Mouse (Mus musculus) liver, postnatal 0 days (tissue): ENCODE measurements around the gene Gm20388. TPM values are rescaled to one million over a fixed set of nuclear protein-coding genes. Genes with fewer than 3 reads are reported as not detected.
A peak's percentile ranks its signal among the peaks of the same experiment; 100 is the strongest.

Experiments used
- ATAC-seq: fragments of 200-750 bp; cut with Nextera tagmentation; 2 replicates; pipeline ENCODE4 v1.8.0; 2017; ENCODE audit warnings: mild to moderate bottlenecking, moderate library complexity
- DNase-seq: peaks from one replicate; pipeline ENCODE4 v3.0.0-alpha.2; 2016
- H3K27ac ChIP-seq: fragments of 300-500 bp; sonication (generic); 2 replicates; pipeline ENCODE4 v1.5.1; 2014; ENCODE audit warnings: antibody characterized with exemption, moderate library complexity, mild to moderate bottlenecking, low read depth
- H3K27me3 ChIP-seq: fragments of 300-500 bp; sonication (generic); 2 replicates; pipeline ENCODE4 v1.6.1; 2014; ENCODE audit warnings: low read length, control low read depth, mixed read lengths; ENCODE audit not compliant: insufficient read depth
- H3K36me3 ChIP-seq: fragments of 300-500 bp; sonication (generic); replicated peaks from 2 replicates; pipeline ENCODE4 v1.6.1; 2014; ENCODE audit warnings: mild to moderate bottlenecking, control low read depth, low read length, moderate library complexity, mixed read lengths; ENCODE audit not compliant: insufficient read depth
- H3K4me1 ChIP-seq: fragments of 300-500 bp; sonication (generic); 2 replicates; pipeline ENCODE4 v1.6.1; 2014; ENCODE audit warnings: antibody characterized with exemption, mild to moderate bottlenecking, control low read depth; ENCODE audit not compliant: insufficient read depth
- H3K4me2 ChIP-seq: fragments of 300-500 bp; sonication (generic); 2 replicates; pipeline ENCODE4 v1.6.1; 2014; ENCODE audit warnings: low read depth, mild to moderate bottlenecking, low read length, moderate library complexity, mixed read lengths
- H3K4me3 ChIP-seq: fragments of 300-500 bp; sonication (generic); 2 replicates; pipeline ENCODE4 v1.5.1; 2014; ENCODE audit warnings: low read depth, low read length
- H3K9ac ChIP-seq: fragments of 300-500 bp; sonication (generic); replicated peaks from 2 replicates; pipeline ENCODE4 v1.6.1; 2014; ENCODE audit warnings: mild to moderate bottlenecking, moderate library complexity
- H3K9me3 ChIP-seq: fragments of 300-500 bp; sonication (generic); 2 replicates; pipeline ENCODE4 v1.6.1; 2016; ENCODE audit warnings: mild to moderate bottlenecking, control low read depth, low read length, mixed read lengths
- CTCF ChIP-seq: sonication (generic); IDR thresholded peaks from 2 replicates; pipeline ENCODE4 v1.5.1; 2016; ENCODE audit warnings: antibody characterized with exemption, low read depth
- EP300 ChIP-seq: IDR thresholded peaks from 2 replicates; pipeline ENCODE4 v1.6.1; 2016; ENCODE audit warnings: antibody characterized with exemption, low read depth, mild to moderate bottlenecking
- WGBS: fragments of 180-500 bp; shearing (Covaris S2); extraction: QIAGEN DNeasy Blood & Tissue Kit; methylation state at CpG from one replicate; pipeline ENCODE4 v1.1.7; 2014; ENCODE audit not compliant: insufficient replicate concordance; 5-methylcytosine and 5-hydroxymethylcytosine counted together
- polyA plus RNA-seq: library from polyadenylated mRNA; unstranded; fragments of >200 nt; fragmentation: Nextera tagmentation; extraction: Ambion mirVana; gene quantifications from 2 replicates; pipeline ENCODE4 v1.2.1, GENCODE M21; 2015

Gm20388 gene
- polyA plus RNA-seq, 1 experiment from 2014 or later: not detected

GRCm38 (mm10) chr8:124270904-124271303, 4360.3 kb downstream of the Gm20388 start:
- 49% methylated on average over 11 of the region's 11 CpGs for WGBS
- Histone ChIP-seq H3K9me3 (no peaks in the 10 kb centered on the region), H3K4me1 (peaks cover 42% of the 10 kb centered on the region), H3K4me3 (no peak overlapping the region), H3K36me3 (no peaks in the 10 kb centered on the region; the same call in 1 of the 2 replicates), H3K9ac (no peak overlapping the region), H3K27ac (0 out of 2 replicates have a peak overlapping the region, but pooled peaks have one; percentile 39), H3K27me3 (no peaks in the 10 kb centered on the region), H3K4me2 (no peak overlapping the region)
- TF ChIP-seq EP300 (no peak), CTCF (no peak)
- DNase-seq (no peak), ATAC-seq (no peak)

GRCm38 (mm10) chr8:124271518-124271917, 4360.9 kb downstream of the Gm20388 start:
- Histone ChIP-seq H3K4me2 (no peak overlapping the region), H3K9me3 (no peaks in the 10 kb centered on the region), H3K36me3 (no peaks in the 10 kb centered on the region; the same call in 1 of the 2 replicates), H3K27ac (peak overlapping the region; percentile 39; the same call in 1 of the 2 replicates), H3K4me3 (no peak overlapping the region), H3K9ac (no peak overlapping the region), H3K4me1 (peaks cover 36% of the 10 kb centered on the region), H3K27me3 (no peaks in the 10 kb centered on the region)
- 29% methylated on average over 12 of the region's 12 CpGs for WGBS
- DNase-seq (no peak), ATAC-seq (no peak)
- TF ChIP-seq CTCF (no peak), EP300 (no peak)

GRCm38 (mm10) chr8:124272792-124273191, 4362.2 kb downstream of the Gm20388 start:
- TF ChIP-seq CTCF: no peak
- TF ChIP-seq EP300: peak; percentile 25; the same call in 1 of the 2 replicates
- ATAC-seq (peak; percentile 77), DNase-seq (no peak)
- H3K27ac ChIP-seq: peak overlapping the region; percentile 25
- H3K4me3 ChIP-seq: no peak overlapping the region
- 48% methylated on average over 3 of the region's 3 CpGs for WGBS
- no peaks in the 10 kb centered on the region for H3K9me3 ChIP-seq
- no peak overlapping the region for H3K9ac ChIP-seq
- peaks cover 37% of the 10 kb centered on the region for H3K4me1 ChIP-seq
- no peak overlapping the region for H3K4me2 ChIP-seq
- no peaks in the 10 kb centered on the region; the same call in 1 of the 2 replicates for H3K36me3 ChIP-seq
- H3K27me3 ChIP-seq: no peaks in the 10 kb centered on the region

- ATAC-seq (0 out of 2 replicates have a peak, but pooled peaks have one; percentile 9), DNase-seq (no peak)
- no peaks in the 10 kb centered on the region; the same call in 1 of the 2 replicates for H3K36me3 ChIP-seq
- no peaks in the 10 kb centered on the region for H3K27me3 ChIP-seq
- no peak for TF ChIP-seq EP300
- no peak for TF ChIP-seq CTCF
- H3K9me3 ChIP-seq: no peaks in the 10 kb centered on the region
- peaks cover 45% of the 10 kb centered on the region for H3K4me1 ChIP-seq
- no peak overlapping the region for H3K9ac ChIP-seq
- H3K4me3 ChIP-seq: no peak overlapping the region
- WGBS: 38% methylated on average over 8 of the region's 8 CpGs
- peak overlapping the region; percentile 25 for H3K27ac ChIP-seq
- H3K4me2 ChIP-seq: no peak overlapping the region
These were observed 4363.1 kb downstream of the Gm20388 start for GRCm38 (mm10) chr8:124273606-124274218.

GRCm38 (mm10) chr8:124274441-124275120, 4363.9 kb downstream of the Gm20388 start:
- no peak for TF ChIP-seq CTCF
- no peak for TF ChIP-seq EP300
- DNase-seq (no peak), ATAC-seq (no peak)
- Histone ChIP-seq H3K9me3 (no peaks in the 10 kb centered on the region), H3K4me1 (peaks cover 48% of the 10 kb centered on the region), H3K4me2 (no peak overlapping the region), H3K9ac (no peak overlapping the region), H3K4me3 (no peak overlapping the region), H3K27me3 (no peaks in the 10 kb centered on the region), H3K36me3 (no peaks in the 10 kb centered on the region; the same call in 1 of the 2 replicates), H3K27ac (no peak overlapping the region)
- WGBS: 73% methylated on average over 10 of the region's 10 CpGs

- TF ChIP-seq CTCF (no peak), EP300 (no peak)
- no peak for ATAC-seq
- Histone ChIP-seq H3K4me2 (no peak overlapping the region), H3K9me3 (no peaks in the 10 kb centered on the region), H3K27me3 (no peaks in the 10 kb centered on the region), H3K36me3 (no peaks in the 10 kb centered on the region; the same call in 1 of the 2 replicates), H3K4me3 (no peak overlapping the region), H3K9ac (no peak overlapping the region), H3K4me1 (peaks cover 58% of the 10 kb centered on the region), H3K27ac (no peak overlapping the region)
- 81% methylated on average over 10 of the region's 10 CpGs for WGBS
- DNase-seq: no peak
These were observed 4364.9 kb downstream of the Gm20388 start for GRCm38 (mm10) chr8:124275377-124276071.
